Mouse (Mus musculus) C2C12 (cell line): ENCODE data around the gene Speg.

Source experiments
- CEBPB ChIP-seq: IDR thresholded peaks from one replicate; pipeline ENCODE4 v1.6.1; 2011; ENCODE audit warnings: low read depth, mild to moderate bottlenecking, control low read depth, moderate library complexity
- CTCF ChIP-seq: IDR thresholded peaks from one replicate; pipeline ENCODE4 v1.5.1; 2011; ENCODE audit not compliant: control insufficient read depth, insufficient read depth, insufficient read length
- FOSL1 ChIP-seq: IDR thresholded peaks from one replicate; pipeline ENCODE4 v1.8.0; 2011; ENCODE audit warnings: mild to moderate bottlenecking, low read length; ENCODE audit not compliant: poor library complexity, insufficient read depth, severe bottlenecking
- MYOG ChIP-seq: IDR thresholded peaks from one replicate; pipeline ENCODE4 v1.6.1; 2011; ENCODE audit not compliant: control insufficient read depth, insufficient read length; ENCODE audit errors: extremely low read depth

DNA sequence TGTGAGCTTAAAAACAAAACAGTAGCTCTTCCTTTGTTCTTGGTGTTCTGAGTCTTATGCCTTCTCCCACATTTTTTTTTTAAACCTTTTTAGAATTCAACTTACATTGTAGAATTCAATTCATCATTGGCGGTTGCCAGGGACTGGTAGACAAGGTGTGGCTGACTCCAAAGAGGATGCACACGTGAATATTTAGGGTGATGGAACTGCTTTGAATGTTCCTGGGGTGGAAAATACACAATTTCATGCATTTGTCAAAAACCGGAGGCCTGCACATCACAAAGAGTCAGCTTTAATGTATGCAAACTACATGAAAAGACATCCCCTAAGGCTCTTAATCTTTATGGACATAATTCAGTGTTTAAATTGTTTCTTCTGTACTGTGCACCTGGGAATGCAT is 1.8 kb upstream of the Speg start:
- TF ChIP-seq CTCF (no peak), MYOG (no peak), FOSL1 (no peak), CEBPB (no peak)
